Mouse (Mus musculus): ENCODE measurements around the gene Gm12117. TPM values are rescaled to one million over a fixed set of nuclear protein-coding genes. Genes with fewer than 3 reads are reported as not detected.

Gene Gm12117
- total and polyA plus RNA-seq, 3 experiments: 0.40 TPM; not detected in 2

DNA sequence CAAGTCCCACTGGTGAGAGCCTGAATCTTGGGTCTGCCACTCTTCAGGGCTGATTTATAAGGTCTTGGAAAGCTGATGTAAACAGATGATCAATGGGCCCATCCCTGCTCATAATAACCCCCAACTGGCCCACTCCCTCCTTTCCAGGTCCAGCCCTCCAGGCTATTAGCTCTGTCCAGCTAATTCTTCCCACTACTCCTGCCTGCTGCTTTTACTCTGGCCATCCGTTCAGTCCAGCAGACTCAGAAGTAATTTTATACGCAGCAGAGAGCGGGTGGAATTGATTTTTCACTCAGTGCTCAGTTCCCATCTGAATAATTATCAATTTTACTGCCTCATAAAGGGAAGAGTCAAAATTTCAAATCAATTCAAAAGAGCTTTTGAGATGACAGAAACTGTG, 36.2 kb downstream of the Gm12117 start:
- DNase-seq (ENCODE audit: low read depth, low spot score): no peak
- H3K9ac ChIP-seq (ENCODE audit: control insufficient read depth, low read depth, low read length, poor library complexity, severe bottlenecking): no peak overlapping the region
- peaks cover 3% of the 10 kb centered on the region in 2 experiments; a peak in 2 of 4 replicates for H3K27me3 ChIP-seq (ENCODE audit: control insufficient read depth in 1 of 2, insufficient read depth in 2 of 2, low read length in 2 of 2)
- no peak overlapping the region for H3K27ac ChIP-seq (ENCODE audit: control insufficient read depth, low read depth, low read length)
- no peaks in the 10 kb centered on the region for H3K79me2 ChIP-seq (ENCODE audit: control insufficient read depth, insufficient read depth, low read length, poor library complexity)
- no peaks in the 10 kb centered on the region for H3K9me3 ChIP-seq (replicated peaks; ENCODE audit: insufficient read depth, low read length)
- TF ChIP-seq E2F4 (IDR thresholded peaks at IDR 0.05; ENCODE audit: borderline replicate concordance, low read depth, low read length) (no peak), CTCF (IDR thresholded peaks at IDR 0.05 in 2 of 3, conservative IDR thresholded peaks at IDR 0.05 in 1 of 3; ENCODE audit: control insufficient read depth in 1 of 3, insufficient read depth in 1 of 3, low read depth in 2 of 3, low read length in 3 of 3, poor library complexity in 1 of 3, severe bottlenecking in 1 of 3) (no peak), JUND (IDR thresholded peaks at IDR 0.05; ENCODE audit: low read depth, low read length) (no peak), RAD21 (IDR thresholded peaks at IDR 0.05; ENCODE audit: low read depth, low read length) (no peak), KAT2A (conservative IDR thresholded peaks at IDR 0.05; ENCODE audit: low read depth, low read length) (no peak), ZKSCAN1 (IDR thresholded peaks at IDR 0.05; ENCODE audit: low read depth, low read length) (no peak)
- no peaks in the 10 kb centered on the region for H3K36me3 ChIP-seq (ENCODE audit: control insufficient read depth in 1 of 2, insufficient read depth in 2 of 2, low read length in 2 of 2)
- H3K4me1 ChIP-seq (ENCODE audit: control insufficient read depth in 1 of 2, insufficient read depth in 2 of 2, low read length in 2 of 2): no peaks in the 10 kb centered on the region
- no peak overlapping the region for H3K4me3 ChIP-seq (ENCODE audit: control insufficient read depth in 1 of 2, insufficient read depth in 1 of 2, low read depth in 2 of 2, low read length in 2 of 2)

DNA sequence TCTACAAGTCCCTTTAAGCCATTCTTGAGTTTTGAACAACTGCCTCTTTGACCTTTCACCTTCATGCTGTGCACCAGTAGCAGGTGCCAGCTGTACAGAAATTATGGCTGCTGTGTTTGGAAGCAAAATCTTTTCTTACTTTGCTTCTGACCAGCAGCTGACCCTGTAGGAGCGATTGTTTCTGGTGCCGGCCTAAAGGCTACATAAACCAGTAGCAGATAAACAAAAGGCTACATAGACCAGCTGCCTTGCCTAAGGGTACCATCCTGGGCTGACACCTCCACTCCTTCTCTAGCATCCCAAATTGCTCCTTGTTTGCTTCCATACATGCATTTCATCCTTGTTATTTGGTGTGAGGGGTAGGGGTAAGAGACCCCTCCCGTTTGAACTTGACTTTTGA, 42.4 kb downstream of the Gm12117 start:
- no peaks in the 10 kb centered on the region for H3K4me1 ChIP-seq (ENCODE audit: control insufficient read depth in 1 of 2, insufficient read depth in 2 of 2, low read length in 2 of 2)
- no peak overlapping the region for H3K9ac ChIP-seq (ENCODE audit: control insufficient read depth, low read depth, low read length, poor library complexity, severe bottlenecking)
- no peak overlapping the region for H3K4me3 ChIP-seq (ENCODE audit: control insufficient read depth in 1 of 2, insufficient read depth in 1 of 2, low read depth in 2 of 2, low read length in 2 of 2)
- H3K9me3 ChIP-seq (replicated peaks; ENCODE audit: insufficient read depth, low read length): no peaks in the 10 kb centered on the region
- H3K36me3 ChIP-seq (ENCODE audit: control insufficient read depth in 1 of 2, insufficient read depth in 2 of 2, low read length in 2 of 2): no peaks in the 10 kb centered on the region
- no peak overlapping the region for H3K27ac ChIP-seq (ENCODE audit: control insufficient read depth, low read depth, low read length)
- no peak for TF ChIP-seq UBTF (IDR thresholded peaks at IDR 0.05; ENCODE audit: borderline replicate concordance, insufficient read depth, low read depth, low read length)
- no peak for TF ChIP-seq E2F4 (IDR thresholded peaks at IDR 0.05; ENCODE audit: borderline replicate concordance, low read depth, low read length)
- no peak for TF ChIP-seq MAX (IDR thresholded peaks at IDR 0.05; ENCODE audit: low read length)
- no peak for TF ChIP-seq MYB (IDR thresholded peaks at IDR 0.05; ENCODE audit: low read depth, low read length)
- TF ChIP-seq MEF2A (IDR thresholded peaks at IDR 0.05; ENCODE audit: extremely low read depth, insufficient replicate concordance, low read depth, low read length, poor library complexity, severe bottlenecking): no peak
- no peak for TF ChIP-seq MYC (IDR thresholded peaks at IDR 0.05; ENCODE audit: low read depth, low read length)
- no peak for TF ChIP-seq CHD1 (IDR thresholded peaks at IDR 0.05; ENCODE audit: low read depth, low read length)
- no peak for TF ChIP-seq ZNF384 (IDR thresholded peaks at IDR 0.05; ENCODE audit: low read depth, low read length)
- TF ChIP-seq NRF1 (IDR thresholded peaks at IDR 0.05; ENCODE audit: insufficient read depth, low read depth, low read length, poor library complexity, severe bottlenecking): no peak
- no peak for TF ChIP-seq TBP (IDR thresholded peaks at IDR 0.05; ENCODE audit: low read depth, low read length)
- no peak for TF ChIP-seq KAT2A (conservative IDR thresholded peaks at IDR 0.05; ENCODE audit: low read depth, low read length)
- no peak for TF ChIP-seq TCF12 (IDR thresholded peaks at IDR 0.05; ENCODE audit: low read depth, low read length)
- DNase-seq (ENCODE audit: low read depth, low spot score): no peak
- peaks cover 8% of the 10 kb centered on the region in 2 experiments for H3K27me3 ChIP-seq (ENCODE audit: control insufficient read depth in 1 of 2, insufficient read depth in 2 of 2, low read length in 2 of 2)
- H3K79me2 ChIP-seq (ENCODE audit: control insufficient read depth, insufficient read depth, low read length, poor library complexity): no peaks in the 10 kb centered on the region

Measured in MEL (cell line).